Mouse (Mus musculus) small intestine, adult 2 months (tissue): Measurements from ENCODE around the gene Atg2a. TPM values are rescaled to one million over a fixed set of nuclear protein-coding genes. Genes with fewer than 3 reads are reported as not detected.

Experiments used
- H3K27ac ChIP-seq: fragments of 200-500 bp; 2 replicates; pipeline ENCODE4 v1.5.1; 2012; ENCODE audit warnings: low read depth, low read length, control low read depth, inconsistent platforms; ENCODE audit not compliant: insufficient read depth
- H3K27me3 ChIP-seq: fragments of 200-500 bp; 2 replicates; pipeline ENCODE4 v1.6.1; 2012; ENCODE audit warnings: mild to moderate bottlenecking, moderate library complexity, low read length, inconsistent platforms; ENCODE audit not compliant: control insufficient read depth, insufficient read depth
- H3K36me3 ChIP-seq: fragments of 200-500 bp; 2 replicates; pipeline ENCODE4 v1.6.1; 2012; ENCODE audit warnings: mild to moderate bottlenecking, low read length, control low read depth, inconsistent platforms; ENCODE audit not compliant: control insufficient read depth, insufficient read depth
- H3K4me1 ChIP-seq: fragments of 200-500 bp; 2 replicates; pipeline ENCODE4 v1.6.1; 2012; ENCODE audit warnings: low read length, inconsistent platforms, mixed read lengths; ENCODE audit not compliant: control insufficient read depth, insufficient read depth, insufficient read length
- H3K4me3 ChIP-seq: fragments of 200-500 bp; 2 replicates; pipeline ENCODE4 v1.5.1; 2012; ENCODE audit warnings: low read depth, mild to moderate bottlenecking, control low read depth, inconsistent platforms, low read length, moderate library complexity
- CTCF ChIP-seq: fragments of 200-500 bp; IDR thresholded peaks from 2 replicates; pipeline ENCODE4 v1.5.1; 2012; ENCODE audit warnings: low read depth, mild to moderate bottlenecking, control low read depth, inconsistent platforms, low read length, moderate library complexity, mixed read lengths; ENCODE audit not compliant: insufficient replicate concordance, insufficient read length; ENCODE audit errors: extremely low read depth
- POLR2A ChIP-seq: fragments of 200-500 bp; IDR thresholded peaks from 2 replicates; pipeline ENCODE4 v1.6.1; 2012; ENCODE audit warnings: low read depth, mild to moderate bottlenecking, control low read depth, inconsistent platforms, low read length, moderate library complexity
- WGBS: fragments of 180-500 bp; shearing (Covaris S2); methylation state at CpG from one replicate; pipeline ENCODE4 v1.1.7; 2018; 5-methylcytosine and 5-hydroxymethylcytosine counted together
- polyA plus RNA-seq: library from polyadenylated mRNA; depleted of rRNA; stranded (reverse); fragments of >200 nt; gene quantifications from 2 replicates; pipeline ENCODE4 v1.2.3, GENCODE M21; 2012

Gene Atg2a
- polyA plus RNA-seq, 1 experiment: 68.8 TPM

DNA sequence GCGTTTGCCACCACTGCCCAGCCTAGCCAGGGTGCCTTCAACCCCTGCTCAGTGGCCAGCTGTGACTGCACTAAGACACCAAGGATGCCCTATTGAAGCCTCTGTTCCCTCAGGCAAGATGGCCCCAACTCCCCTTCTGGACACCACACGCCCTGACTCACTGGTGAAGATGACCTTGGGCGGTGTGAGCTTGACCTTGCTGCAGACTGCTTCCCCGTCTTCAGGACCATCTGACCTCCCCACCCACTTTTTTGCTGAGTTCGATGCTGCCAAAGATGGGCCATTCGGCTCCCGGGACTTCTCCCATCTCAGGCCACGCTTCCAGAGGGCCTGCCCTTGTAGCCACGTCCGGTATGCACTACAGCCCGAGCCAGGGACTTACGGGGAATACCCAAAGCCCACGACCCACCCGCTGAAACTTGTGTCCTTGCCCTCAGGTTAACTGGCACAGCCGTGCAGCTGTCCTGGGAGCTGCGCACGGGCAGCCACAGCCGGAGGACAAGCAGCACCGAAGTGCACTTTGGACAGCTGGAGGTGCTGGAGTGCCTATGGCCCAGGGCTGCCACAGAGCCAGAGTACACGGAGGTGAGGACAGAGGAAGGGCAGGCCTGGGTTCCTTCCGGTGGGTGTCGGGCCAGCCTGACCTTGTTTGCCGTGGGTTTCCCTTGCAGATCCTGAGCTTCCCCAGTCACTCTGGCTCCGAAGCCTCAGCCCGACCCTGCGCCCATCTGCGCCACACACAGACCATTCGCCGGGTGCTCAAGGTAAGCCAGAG lies 6.2 kb downstream of the Atg2a start:
- no peak overlapping the region for H3K27ac ChIP-seq
- WGBS: 94% methylated on average over 29 of the region's 29 CpGs
- TF ChIP-seq CTCF: no peak
- TF ChIP-seq POLR2A: no peak
- H3K36me3 ChIP-seq: peaks cover 64% of the 10 kb centered on the region
- no peaks in the 10 kb centered on the region for H3K27me3 ChIP-seq
- H3K4me1 ChIP-seq: peaks cover under 1% of the 10 kb centered on the region; the same call in 1 of the 2 replicates
- H3K4me3 ChIP-seq: no peak overlapping the region

DNA sequence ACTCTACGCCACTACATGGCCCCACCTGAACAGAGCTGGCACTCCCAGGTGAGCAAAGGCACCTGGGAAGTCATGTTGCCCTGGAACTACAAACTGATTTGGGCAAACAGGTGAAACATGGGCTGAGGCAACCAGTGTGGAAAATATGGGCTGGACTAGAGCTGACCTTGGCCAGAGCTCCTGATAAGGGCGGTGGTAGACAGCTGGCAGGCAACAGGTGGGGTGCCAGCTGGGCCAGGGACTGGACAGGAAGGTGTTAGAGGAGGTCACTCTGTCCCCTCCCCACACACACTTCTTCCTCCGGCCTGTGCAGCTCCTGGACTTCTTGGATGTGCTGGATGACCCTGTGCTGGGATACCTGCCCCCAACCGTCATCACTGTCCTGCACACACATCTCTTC lies 11.6 kb downstream of the Atg2a start:
- 84% methylated on average over 4 of the region's 4 CpGs for WGBS
- TF ChIP-seq CTCF (no peak), POLR2A (no peak)
- Histone ChIP-seq H3K27me3 (no peaks in the 10 kb centered on the region), H3K4me3 (no peak overlapping the region), H3K27ac (no peak overlapping the region), H3K36me3 (peaks cover 85% of the 10 kb centered on the region), H3K4me1 (no peaks in the 10 kb centered on the region)

- TF ChIP-seq CTCF (peak; percentile 72; the same call in 1 of the 2 replicates), POLR2A (no peak)
- H3K27me3 ChIP-seq: no peaks in the 10 kb centered on the region
- H3K4me1 ChIP-seq: peaks cover 5% of the 10 kb centered on the region; the same call in 1 of the 2 replicates
- no peak overlapping the region for H3K27ac ChIP-seq
- 62% methylated on average over 2 of the region's 2 CpGs for WGBS
- no peak overlapping the region for H3K4me3 ChIP-seq
- peaks cover 66% of the 10 kb centered on the region for H3K36me3 ChIP-seq
These were observed 19.0 kb downstream of the Atg2a start for GRCm38 (mm10) chr19:6260428-6260827.

GRCm38 (mm10) chr19:6260946-6261345 lies 19.5 kb downstream of the Atg2a start:
- peaks cover 65% of the 10 kb centered on the region for H3K36me3 ChIP-seq
- no peak overlapping the region for H3K4me3 ChIP-seq
- 84% methylated on average over 4 of the region's 4 CpGs for WGBS
- TF ChIP-seq CTCF: peak; percentile 47; the same call in 1 of the 2 replicates
- no peak for TF ChIP-seq POLR2A
- H3K27me3 ChIP-seq: no peaks in the 10 kb centered on the region
- peaks cover 5% of the 10 kb centered on the region; the same call in 1 of the 2 replicates for H3K4me1 ChIP-seq
- H3K27ac ChIP-seq: no peak overlapping the region

GRCm38 (mm10) chr19:6261379-6261778 lies 19.9 kb downstream of the Atg2a start:
- no peaks in the 10 kb centered on the region for H3K27me3 ChIP-seq
- peaks cover 61% of the 10 kb centered on the region for H3K36me3 ChIP-seq
- H3K4me3 ChIP-seq: no peak overlapping the region
- 92% methylated on average over 14 of the region's 14 CpGs for WGBS
- no peak for TF ChIP-seq CTCF
- TF ChIP-seq POLR2A: no peak
- H3K27ac ChIP-seq: no peak overlapping the region
- H3K4me1 ChIP-seq: peaks cover 5% of the 10 kb centered on the region; the same call in 1 of the 2 replicates

GRCm38 (mm10) chr19:6262222-6262621 lies 20.8 kb downstream of the Atg2a start:
- Histone ChIP-seq H3K4me1 (peaks cover 5% of the 10 kb centered on the region; the same call in 1 of the 2 replicates), H3K27me3 (no peaks in the 10 kb centered on the region), H3K4me3 (peak overlapping the region; percentile 43), H3K36me3 (peaks cover 52% of the 10 kb centered on the region), H3K27ac (peak overlapping the region; percentile 97)
- 39% methylated on average over 7 of the region's 7 CpGs for WGBS
- TF ChIP-seq POLR2A: 0 out of 2 replicates have a peak, but pooled peaks have one; percentile 13
- TF ChIP-seq CTCF: peak; percentile 89

GRCm38 (mm10) chr19:6262839-6263433 lies 21.5 kb downstream of the Atg2a start:
- H3K27ac ChIP-seq: peak overlapping the region; percentile 99
- WGBS: 29% methylated on average over 8 of the region's 8 CpGs
- H3K4me1 ChIP-seq: peaks cover 5% of the 10 kb centered on the region; the same call in 1 of the 2 replicates
- H3K27me3 ChIP-seq: no peaks in the 10 kb centered on the region
- peak; percentile 97 for TF ChIP-seq POLR2A
- TF ChIP-seq CTCF: no peak
- peak overlapping the region; percentile 93 for H3K4me3 ChIP-seq
- peaks cover 45% of the 10 kb centered on the region for H3K36me3 ChIP-seq
